Mouse (Mus musculus): ENCODE data around the gene Htr2c.

Gene Htr2c

DNA sequence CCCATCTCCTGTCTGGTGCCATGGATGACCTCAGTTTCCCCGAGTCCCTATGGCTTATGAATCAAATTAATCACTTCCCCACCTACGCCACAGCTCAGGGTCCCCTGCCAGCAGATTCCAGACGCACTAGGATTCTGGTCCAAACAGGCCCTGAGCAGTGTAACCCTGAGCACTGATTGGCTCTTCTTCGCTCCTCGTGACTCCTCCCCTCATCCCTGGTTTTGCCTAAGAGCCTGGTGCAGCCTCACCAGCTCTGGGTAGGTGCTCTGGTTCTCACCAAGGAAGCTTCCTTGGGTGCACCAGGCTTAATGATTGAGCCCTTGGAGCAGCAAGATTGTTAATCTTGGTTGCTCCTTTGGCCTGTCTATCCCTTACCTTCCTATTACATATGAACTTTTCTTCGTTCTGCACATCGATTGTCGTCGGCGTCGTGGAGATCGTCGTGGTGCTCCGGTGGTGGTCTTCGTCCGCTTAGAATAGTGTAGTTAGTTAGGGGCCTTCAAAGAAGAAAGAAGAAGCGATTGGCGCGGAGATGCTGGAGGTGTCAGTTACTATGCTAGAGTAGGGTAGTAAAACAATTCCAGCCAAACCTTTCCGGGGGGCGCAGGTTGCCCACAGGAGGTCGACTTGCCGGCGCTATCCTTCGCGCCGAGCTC lies at the start of gene Htr2c:
Gene Htr2c (plus strand): TSS at position 256 of the 656 bp plus-strand sequence.
- no peak for DNase-seq (ENCODE audit: low read depth, low spot score)

DNA sequence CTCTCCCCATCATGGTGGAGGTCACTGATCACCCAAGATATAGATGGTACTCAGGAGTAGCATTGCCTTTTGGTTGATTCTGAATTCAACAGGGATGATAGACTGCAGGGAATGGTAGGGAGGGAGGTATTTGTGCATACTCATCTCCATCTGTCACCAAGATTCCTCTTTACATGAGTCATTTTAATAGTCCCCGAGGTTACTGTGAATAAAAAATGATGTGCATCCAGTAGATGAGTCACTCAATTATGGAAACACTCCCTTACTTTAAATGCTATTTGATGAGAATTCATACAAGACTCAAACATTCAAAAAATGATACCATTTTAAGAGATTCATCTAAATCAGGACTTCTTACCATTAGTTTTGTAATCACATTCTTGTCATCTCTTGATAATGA lies 34.1 kb upstream of the Htr2c start:
- DNase-seq (ENCODE audit: low read depth, low spot score), result no peak

DNA sequence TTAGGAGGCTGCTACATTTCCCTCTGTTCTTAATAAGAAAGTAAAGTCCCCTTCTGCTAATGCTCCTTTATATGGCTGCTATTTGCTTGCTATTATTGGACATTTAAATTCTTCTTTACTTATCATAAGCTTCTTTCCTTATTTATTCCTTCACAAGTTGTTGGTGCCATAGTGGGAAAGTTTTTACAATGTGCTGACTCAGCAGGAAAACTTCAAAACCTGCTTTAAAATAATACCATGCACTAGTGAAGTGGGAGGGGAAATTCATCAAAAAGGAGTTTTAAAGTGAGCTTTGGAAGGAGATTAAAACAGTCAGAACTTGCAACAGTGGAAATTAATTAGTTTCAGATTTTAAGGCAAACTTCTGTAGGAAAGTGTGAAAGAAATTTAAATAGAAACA lies 26.0 kb upstream of the Htr2c start:
- no peak for DNase-seq (ENCODE audit: low read depth, low spot score)

DNA sequence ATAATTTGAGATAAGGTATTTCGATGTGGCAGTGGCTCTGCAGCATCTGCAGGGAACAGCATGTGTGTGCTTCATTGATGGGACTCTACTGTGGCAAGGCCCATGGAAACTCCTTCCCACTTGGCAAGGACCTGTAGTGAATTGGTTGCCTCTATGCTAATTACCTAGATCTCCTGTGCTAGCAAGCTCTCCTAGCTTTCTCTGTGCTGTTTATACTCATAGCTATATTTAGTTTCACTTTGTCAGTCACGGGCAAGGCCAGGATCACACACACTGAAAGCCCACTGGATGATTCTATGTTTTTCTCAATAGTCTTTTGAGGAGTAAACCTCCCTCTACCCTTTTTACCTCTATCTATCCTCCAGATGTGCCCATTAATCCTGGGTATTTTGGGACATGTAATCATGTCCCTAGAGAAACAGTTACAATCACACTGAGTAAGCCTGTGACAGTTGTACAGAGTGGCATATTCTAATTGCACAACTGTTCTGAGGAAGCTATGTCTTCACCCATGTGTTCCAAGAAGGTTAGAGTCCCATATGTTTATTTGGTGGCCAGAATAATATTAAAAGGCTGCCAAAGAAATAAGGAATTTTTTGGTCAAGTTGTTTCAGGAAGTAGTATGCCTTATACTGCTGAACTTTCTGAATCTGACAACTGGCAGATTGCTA lies 16.0 kb upstream of the Htr2c start:
- DNase-seq (ENCODE audit: low read depth, low spot score), result no peak

DNA sequence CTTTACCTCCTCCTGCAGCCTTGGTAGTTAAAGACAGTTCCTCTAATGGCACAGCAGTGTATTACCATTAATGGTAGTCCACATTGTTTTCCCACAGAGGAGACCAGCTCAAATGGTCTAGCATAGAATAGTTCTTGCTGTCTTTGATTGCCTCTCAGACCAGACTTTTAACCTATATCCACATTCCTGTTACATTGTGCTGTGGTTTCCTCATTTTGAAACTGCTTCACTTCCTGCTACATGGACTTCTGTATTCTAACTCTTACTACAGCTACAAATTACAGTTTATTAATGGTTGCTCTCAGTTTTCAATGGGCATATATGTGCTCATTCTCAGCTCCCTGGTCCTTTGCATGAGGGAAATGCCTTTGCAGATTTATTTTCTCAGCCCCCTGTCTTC lies 15.3 kb upstream of the Htr2c start:
- no peak for DNase-seq (ENCODE audit: low read depth, low spot score)

DNA sequence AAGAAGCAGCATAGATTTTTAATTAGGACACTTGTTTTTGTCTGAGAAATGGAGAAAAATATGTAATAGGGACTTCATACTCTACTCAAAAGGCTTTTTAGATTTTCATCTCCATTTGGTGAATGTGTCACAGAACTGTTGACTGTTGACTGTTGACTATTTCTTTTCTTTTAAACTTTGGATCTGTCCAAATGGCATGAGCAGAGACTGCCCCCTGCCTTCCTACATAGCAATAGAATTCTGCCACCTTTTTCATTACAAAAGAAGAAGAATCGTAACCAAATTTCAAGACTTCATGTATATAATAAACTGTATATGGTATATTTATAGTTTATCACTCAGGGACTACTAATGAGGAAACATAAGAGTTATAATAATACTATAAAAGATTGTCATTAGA lies 3.7 kb upstream of the Htr2c start:
- DNase-seq (ENCODE audit: low read depth, low spot score), result no peak

DNA sequence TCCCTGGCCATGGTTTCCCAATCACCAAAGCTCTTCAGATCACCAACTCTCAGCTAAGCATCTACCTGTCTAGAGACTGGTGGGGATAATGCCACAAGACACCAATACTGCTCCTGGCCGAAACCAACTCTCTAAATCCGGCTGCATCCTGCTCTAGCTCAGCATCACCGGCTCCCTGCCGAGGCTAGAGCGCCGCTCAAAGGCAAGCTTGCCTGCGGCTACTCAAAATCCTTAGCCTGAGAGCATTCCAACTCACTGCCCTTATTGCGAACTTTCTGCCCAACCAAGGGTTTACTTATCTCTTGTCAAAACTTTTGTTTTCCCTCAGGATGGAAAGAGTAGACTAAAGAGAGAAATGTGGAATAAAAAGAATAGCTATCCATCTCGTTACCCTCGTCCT lies 2.4 kb upstream of the Htr2c start:
- DNase-seq (ENCODE audit: low read depth, low spot score), result no peak

DNA sequence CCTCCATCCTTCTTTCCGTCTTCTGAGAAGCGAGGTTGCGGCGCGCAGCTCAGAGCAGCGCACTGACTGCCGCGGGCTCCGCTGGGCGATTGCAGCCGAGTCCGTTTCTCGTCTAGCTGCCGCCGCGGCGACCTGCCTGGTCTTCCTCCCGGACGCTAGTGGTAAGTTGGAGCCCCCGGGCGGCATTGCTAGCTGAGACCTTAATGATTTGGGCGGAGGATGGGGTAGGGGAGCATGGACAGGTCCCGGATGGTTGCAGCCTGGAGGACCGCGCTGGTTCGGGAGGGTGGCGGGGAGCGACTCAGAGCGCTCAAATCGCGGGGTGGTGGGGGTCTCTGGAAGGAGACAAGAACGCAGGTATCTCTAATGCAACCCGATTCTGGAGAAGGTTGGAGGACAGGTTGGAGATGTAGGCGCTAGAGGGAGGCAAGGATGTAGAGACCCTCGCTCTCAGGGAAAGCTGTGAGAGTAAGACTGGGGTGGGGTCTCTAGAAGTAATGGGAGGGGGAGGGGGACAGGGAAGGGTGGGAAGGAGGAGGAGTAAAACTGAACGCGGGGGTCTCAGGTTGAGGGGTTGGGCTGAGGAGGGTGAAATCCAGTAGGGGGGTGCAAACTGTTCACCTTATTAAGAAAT lies 718 bp downstream of the Htr2c start:
- no peak for DNase-seq (ENCODE audit: low read depth, low spot score)

DNA sequence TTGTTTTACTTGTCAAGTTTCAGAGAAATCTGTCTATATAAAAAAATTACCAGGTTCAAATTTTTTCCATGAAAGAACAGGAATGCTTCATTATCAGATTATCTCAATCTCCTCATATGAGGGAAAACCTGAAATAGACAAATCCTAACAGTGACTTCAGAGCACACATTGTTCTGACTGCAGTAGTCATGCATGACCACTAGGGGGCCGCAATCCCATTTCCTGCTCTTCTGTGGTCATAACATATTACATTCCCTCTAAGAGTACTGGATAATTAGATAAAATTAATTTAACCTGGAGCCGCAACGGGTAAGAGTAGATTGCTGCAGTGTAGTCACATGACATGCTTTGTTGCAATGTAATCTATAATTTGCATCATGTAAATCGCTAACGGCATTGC lies 17.6 kb downstream of the Htr2c start:
- no peak for DNase-seq (ENCODE audit: low read depth, low spot score)

DNA sequence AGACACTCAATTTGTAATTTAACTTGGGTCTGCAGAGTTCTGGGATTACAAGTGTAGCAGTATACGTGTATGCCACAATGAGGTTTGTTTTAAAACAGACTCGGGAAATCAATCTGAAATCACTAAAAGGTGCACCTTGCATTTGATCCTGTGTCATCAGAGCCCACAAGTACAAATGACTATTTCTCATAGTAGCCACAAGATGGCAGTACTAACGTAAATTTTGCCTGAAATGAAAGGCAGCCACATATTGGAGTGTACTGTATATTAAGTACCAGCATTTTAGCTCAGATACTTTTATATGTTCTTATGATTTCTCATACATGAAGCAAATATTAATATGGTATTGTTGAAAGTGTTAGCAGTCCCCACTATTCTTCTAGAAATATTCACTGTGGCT lies 93.4 kb downstream of the Htr2c start:
- no peak for DNase-seq (ENCODE audit: low read depth, low spot score)

DNA sequence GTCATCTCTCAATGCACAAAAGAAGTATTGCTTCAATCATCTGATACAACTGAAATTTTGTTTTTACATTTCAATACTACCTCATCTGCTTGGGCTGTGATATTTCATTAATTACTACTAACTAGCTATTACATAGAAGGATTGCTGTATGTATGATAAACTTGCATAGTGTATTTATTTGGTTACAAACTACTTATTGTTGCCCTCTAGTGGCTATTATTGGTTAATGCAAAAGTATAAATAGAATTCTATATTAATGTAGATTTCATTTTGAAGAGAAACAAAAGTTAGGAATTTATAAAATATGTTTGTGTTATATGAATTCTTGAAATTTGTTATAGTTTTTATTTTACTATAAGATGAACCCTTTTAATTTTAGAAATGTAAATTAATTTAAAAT lies 109.3 kb downstream of the Htr2c start:
- DNase-seq (ENCODE audit: low read depth, low spot score), result no peak

DNA sequence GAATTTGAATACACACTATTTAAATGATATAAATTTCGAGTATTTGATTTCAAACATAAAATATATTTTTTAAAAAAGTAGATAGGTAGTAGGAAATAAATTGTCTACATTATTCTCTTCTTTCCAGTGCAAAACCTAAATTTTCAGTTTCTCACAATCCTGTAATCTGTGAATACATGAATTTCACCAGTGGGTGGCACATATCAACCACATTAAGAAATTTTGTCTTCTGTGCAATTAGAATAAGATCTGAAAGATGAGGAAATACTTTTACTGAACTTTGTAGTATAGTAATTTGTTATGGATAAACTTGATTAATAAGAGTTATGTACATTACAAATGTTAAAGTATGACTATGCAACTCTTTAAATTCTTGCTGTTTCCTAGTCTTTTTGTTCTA lies 156.8 kb downstream of the Htr2c start:
- no peak for DNase-seq (ENCODE audit: low read depth, low spot score)

DNA sequence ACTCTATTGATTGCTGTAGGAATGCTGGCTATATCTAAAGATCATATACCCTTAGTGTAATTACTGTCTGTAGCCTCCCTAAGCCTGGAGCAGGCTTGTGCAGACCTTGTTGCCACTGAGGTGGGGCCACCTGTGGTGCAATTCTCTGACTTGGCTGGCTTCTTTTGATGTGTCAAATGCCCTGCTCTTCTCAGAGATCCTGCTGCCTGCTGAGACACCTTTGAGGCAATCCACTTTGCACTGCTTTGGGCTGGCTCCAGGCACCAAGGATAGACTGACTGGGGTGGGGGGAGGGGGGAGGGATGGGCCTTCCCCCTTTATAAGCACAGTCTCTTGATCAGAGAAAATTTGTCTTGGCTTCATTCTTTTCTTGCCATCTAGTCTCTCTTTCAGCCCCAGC lies 252.9 kb downstream of the Htr2c start:
- no peak for DNase-seq (ENCODE audit: low read depth, low spot score)

DNA sequence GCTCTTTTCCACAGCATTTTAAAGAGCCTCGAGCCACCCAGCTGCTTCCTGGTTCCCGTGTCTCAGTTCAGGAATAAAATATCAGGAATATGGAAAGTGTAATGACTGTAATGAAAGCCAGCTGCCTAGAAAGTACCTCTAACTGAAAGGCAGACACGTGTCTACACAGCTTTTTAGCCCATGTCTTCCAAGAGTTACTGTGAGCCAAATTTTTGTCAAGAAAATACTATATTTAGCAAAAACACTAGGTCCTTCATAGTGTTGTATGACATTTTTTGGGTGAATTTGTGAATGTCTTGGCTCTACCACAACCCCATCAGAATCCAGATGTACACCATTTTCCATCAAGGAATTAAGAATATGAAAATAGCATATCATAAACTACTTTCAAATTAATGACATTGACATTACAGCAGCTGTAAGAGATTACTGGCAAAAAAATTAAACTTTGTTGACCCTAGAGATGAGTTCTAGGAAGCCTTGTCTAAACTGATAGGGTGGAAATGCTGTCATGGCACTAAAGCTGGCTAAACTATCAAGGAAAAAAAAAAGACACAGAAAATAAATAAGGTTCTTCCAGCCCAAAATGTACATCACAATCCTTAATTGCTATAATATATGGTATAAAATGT lies 255.2 kb downstream of the Htr2c start:
- no peak for DNase-seq (ENCODE audit: low read depth, low spot score)

DNA sequence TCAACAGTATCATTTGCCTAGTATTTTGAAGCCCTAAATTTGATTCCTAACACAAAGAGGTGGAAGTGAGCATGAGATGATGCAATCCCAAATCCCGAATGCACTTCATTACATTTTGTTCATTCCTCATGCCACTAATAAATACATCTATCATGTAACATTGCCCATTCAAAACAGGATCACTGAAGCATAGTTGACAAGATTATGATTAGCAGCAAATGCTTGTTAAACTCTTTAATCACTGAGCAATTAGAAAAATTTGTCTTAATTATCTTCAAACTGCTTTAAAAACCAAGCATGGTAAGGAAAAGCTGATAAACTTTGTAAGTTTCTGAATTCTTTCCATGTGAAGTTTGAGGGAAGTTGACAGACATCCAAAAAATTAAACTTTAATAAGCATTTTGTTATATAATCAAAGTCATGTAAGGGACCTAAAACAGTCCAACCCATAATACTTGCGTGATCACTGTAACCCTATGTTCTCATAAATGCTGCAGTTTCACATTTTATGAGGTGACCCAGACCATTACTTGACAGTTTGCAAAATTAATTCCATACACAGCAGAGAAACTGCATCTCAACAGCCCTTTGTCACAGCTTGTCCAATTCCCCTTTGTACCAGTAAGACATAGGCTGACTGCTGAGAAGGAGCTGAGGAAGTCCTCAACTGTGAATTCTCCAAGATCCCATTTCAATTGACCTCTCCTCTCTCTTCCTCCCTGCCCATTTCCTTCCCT lies 276.7 kb downstream of the Htr2c start:
- no peak for DNase-seq (ENCODE audit: low read depth, low spot score)

Data from CD4-positive helper T cell, adult 2 months (primary cell).